Mouse (Mus musculus): ENCODE results near the gene Patz1. TPM values are rescaled to one million over a fixed set of nuclear protein-coding genes. Genes with fewer than 3 reads are reported as not detected.

The Patz1 gene
- total RNA-seq (2021) = 10 to 100 TPM; 26.6 to 30.4 TPM
- long read RNA-seq, experiment 1, partial matches to known transcripts = 1 of 14 reads
- long read RNA-seq, experiment 1, other reads (novel, unspliced or antisense) = 4 of 14 reads
- long read RNA-seq, experiment 2, transcript Patz1-201 (4 exons, 3,118 nt) = major isoform, 6 of 11 reads
- long read RNA-seq, experiment 2, partial matches to known transcripts = 0 of 11 reads
- long read RNA-seq, experiment 2, other reads (novel, unspliced or antisense) = 1 of 11 reads

GRCm38 (mm10) chr11:3288521-3289301 is at the start of gene Patz1:
Gene Patz1, plus strand, starts transcription at chr11:3288874.
- intact Hi-C loops (cut with DNase I) = no loop called here

DNA sequence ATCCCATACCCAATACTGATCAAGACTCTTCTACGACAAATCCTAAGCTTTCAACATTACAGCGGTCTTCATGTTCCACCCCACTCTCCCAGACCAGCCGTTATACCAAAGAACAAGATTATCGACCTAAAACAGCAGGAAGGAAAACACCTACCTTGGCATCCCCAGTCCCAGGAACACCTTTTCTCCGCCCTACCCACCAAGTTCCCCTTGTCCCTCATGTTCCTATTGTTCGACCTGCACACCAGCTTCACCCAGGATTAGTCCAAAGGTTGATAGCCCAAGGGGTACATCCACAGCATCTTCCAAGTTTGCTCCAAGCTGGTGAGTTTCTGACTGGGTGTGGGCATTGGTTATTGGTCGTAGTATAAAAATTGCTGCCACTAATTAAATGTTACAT is 46.3 kb upstream of the Patz1 start:
- intact Hi-C loops (cut with DNase I) = no loop called here
- no peak for DNase-seq

More at GRCm38 (mm10) chr11:3288521-3289301, at the start of gene Patz1:
- peak in 1 of 2 experiments; percentile 38 for DNase-seq

DNA sequence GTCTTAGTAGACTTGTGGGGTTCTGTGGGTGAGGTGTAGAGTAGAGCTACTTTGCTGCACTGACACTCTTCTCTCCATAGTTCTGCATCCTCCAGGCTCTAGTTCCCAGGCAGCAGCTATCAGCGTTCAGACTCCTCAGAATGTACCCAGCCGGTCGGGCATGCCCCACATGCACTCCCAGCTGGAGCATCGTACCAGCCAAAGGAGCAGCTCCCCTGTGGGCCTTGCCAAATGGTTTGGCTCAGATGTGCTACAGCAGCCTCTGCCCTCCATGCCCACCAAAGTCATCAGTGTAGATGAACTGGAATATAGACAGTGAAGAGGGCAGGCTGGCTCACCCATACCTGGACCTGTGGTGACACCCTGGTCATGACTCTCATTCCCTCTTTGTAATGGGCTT is 44.9 kb upstream of the Patz1 start:
- intact Hi-C loops (cut with DNase I) = no loop called here
- no peak for DNase-seq

- DNase-seq = no peak
- intact Hi-C loops (cut with DNase I) = no loop called here
Observed at GRCm38 (mm10) chr11:3247387-3247786, 41.3 kb upstream of the Patz1 start.

GRCm38 (mm10) chr11:3259537-3259936 is 29.1 kb upstream of the Patz1 start:
- DNase-seq = no peak
- intact Hi-C loops (cut with DNase I) = no loop called here

DNA sequence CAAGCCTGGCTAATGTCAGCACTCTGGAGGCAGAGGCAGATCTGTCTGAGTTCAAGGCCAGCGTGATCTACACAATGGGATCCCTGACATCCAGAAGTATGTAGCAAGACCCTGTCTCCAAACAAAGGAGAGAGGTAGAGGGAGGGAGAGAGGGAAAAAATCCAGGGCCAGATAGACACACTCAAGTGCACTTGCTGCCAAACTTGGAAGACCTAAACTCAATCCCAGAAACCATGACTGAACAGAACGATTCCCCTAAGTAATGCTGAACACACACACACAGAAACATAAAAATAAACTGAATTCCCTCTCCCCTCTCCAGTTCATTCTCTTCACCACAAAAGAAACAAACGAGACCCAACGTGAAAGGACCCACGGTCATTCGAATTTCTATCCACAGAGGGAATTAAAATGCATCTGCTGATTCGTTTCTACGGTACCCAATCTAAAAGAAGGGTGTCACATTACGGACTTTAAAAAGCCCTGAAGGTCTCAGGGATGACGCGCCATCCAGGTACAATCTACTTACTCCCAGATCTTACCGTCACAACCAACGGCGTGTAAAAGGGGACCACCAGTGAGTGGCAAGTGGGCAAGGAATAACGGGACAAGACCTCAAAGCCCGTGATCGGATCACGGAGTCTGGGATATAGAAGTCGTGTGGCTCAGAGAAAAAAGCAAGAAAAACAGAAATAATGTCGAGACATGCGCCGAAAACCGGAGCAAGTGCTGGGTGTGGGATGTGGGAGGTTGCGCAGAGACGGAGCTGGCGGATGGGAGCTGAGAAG is 23.2 kb upstream of the Patz1 start:
- intact Hi-C loops (cut with DNase I) = loop anchor here (1.0 kb wide), 1 partner anchor 25 kb away; no protein-coding TSS in a partner anchor
- peak in 1 of 2 experiments; percentile 20 for DNase-seq

- DNase-seq = peak; percentile 96 to 97
- intact Hi-C loops (cut with DNase I) = loop anchor here (1.0 kb wide), 1 partner anchor 24 kb away; no protein-coding TSS in a partner anchor
Observed at GRCm38 (mm10) chr11:3266079-3266685, 22.5 kb upstream of the Patz1 start, which contains the start of gene Drg1. Gene Drg1, minus strand, starts transcription at chr11:3266415.

DNA sequence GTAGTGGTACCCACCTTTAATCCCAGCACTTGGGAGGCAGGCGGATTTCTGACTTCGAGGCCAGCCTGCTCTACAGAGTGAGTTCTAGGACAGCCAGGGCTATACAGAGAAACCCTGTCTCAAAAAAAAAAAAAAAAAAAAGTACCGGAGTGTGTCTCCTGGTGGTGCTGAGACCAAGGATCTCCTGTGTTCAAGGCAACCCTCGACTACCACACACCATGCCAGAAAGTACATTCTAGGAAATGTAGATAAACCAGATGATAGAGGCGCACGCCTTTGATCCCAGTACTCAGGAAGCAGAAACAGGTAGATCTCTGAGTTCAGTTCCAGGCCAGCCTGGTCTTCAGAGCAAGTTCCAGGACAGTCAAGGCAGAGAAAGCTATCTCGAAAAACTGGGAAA is 21.5 kb upstream of the Patz1 start:
- intact Hi-C loops (cut with DNase I) = no loop called here
- DNase-seq = no peak

DNA sequence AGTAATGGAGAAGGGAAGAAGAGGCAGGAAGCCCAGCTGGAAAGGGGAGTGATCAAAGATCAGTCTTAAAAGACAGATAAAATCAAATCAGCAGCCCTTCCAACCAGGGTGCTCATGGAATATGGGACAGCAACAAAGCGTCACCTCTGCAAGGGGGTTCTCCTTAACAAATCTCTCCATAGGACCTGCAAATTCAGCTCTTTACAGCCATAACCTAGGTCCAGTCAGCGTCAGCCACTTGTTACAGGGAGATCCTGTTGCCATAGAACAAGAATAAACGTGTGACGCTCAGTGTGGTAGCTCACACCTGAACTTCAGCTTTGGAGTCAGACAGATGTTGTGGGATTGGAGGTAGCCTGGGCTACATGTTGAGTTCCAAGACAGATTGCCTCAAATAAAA is 19.4 kb upstream of the Patz1 start:
- intact Hi-C loops (cut with DNase I) = no loop called here
- no peak for DNase-seq

GRCm38 (mm10) chr11:3278351-3278750 is 10.3 kb upstream of the Patz1 start:
- intact Hi-C loops (cut with DNase I) = no loop called here

DNA sequence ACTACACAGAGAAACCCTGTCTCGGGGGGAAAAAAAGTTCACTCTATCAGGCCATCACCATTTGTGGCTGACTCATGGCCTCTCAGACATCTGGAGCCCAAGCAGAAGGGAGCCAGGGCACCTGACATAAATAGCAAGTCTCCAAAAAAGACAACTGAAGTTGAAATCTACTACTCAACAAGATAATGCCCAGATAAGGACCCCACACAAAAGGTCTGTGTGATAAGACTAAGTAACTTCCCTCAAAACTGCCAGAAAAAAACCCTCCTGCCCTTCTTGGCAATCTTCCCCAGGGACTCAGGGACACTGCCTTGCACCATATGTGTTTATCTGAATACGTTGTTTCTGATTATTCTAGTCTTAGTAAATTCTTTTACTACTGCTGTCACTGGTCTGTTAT is 8.9 kb upstream of the Patz1 start:
- DNase-seq = no peak
- intact Hi-C loops (cut with DNase I) = no loop called here

More at GRCm38 (mm10) chr11:3278351-3278750, 10.3 kb upstream of the Patz1 start:
- DNase-seq = no peak

GRCm38 (mm10) chr11:3282887-3283286 is 5.8 kb upstream of the Patz1 start:
- DNase-seq = no peak

DNA sequence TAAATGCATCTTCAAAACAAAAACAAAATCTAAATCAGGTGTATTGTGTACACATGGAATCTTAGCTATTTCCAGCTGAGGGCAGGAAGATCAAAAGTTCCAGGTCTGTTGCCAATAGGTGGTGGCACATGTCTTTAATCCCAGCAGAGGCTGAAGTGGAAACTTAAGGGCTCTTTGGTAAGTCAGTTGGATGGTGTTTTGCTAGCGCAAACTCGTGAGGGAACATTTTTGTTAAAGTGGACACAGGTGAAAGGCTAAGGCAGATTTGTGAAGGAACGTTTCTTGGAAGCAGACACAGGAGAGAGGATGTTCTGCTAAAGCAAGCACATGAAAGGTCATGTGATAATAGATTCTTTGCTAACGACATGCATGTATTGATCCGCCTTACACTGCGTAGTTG is 5.0 kb upstream of the Patz1 start:
- intact Hi-C loops (cut with DNase I) = no loop called here
- no peak for DNase-seq

More at GRCm38 (mm10) chr11:3282887-3283286, 5.8 kb upstream of the Patz1 start:
- intact Hi-C loops (cut with DNase I) = no loop called here

- intact Hi-C loops (cut with DNase I) = no loop called here
- DNase-seq = no peak
Observed at GRCm38 (mm10) chr11:3285940-3286339, 2.7 kb upstream of the Patz1 start.

DNA sequence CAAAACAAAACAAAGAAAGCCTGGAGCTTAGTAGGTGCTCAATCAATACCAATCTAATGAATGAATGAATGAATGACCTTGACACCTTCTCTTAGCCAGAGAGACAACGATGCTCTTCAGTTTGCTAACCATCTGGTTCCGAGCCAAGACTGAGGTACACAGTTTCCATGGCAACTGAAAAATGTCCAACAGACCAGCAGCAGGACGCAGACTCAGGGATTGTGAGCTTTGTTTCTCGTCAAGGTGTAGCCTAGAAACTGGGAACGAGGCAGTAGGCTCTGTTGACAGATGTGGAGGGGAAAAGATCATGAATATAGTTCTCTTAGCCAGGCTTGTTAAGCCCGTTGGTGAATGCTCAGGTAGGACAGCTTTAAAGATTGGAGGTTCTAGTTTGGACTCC is 1.5 kb upstream of the Patz1 start:
- DNase-seq = no peak
- intact Hi-C loops (cut with DNase I) = no loop called here

GRCm38 (mm10) chr11:3287921-3288320 is 753 bp upstream of the Patz1 start:
- no peak for DNase-seq
- intact Hi-C loops (cut with DNase I) = no loop called here

GRCm38 (mm10) chr11:3289302-3289802 is 678 bp downstream of the Patz1 start:
- intact Hi-C loops (cut with DNase I) = no loop called here
- DNase-seq = peak; percentile 78 to 79

DNA sequence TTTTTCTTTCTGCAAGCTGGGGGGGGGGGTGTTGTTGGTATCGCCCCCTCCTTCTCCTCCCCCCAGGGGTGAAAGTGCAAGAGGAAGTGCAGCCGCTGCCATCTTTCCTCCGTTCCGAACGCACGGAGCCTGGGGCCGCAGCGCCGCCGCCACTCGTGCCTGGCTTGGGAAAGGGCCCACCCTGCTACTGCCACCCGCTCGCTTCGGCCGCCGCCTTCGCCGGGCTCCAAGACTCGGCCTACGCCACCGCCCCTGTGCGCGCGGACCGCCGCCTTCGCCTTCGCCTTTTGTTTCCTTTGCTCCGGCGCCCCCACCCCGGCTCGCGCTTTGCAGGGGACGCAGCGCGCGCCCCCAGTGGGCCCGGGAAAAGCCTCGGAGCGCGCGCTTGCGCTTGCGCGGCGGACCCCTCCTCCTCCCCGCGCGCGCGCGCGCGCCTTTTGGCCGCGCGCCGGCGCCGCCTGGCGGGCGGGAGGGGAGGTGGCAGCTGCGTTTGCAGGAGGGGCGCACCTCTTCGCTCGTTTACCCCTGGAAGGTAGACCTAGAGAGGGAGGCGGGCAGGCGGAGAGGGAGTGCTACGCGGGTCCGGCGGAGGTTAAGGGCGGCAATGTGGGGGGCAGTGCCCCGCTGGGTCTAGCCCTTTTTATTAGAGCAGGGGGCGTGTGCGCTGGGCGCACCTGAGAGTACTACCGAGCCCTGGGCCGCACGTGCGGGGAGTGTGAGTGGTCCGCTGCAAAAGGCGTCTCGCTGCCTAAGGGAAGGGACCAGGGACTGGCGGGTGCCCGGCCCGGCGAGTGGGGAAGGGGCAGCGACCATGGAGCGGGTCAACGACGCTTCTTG is 1.3 kb downstream of the Patz1 start:
- intact Hi-C loops (cut with DNase I) = loop anchor here (1.0 to 2.0 kb wide), 2 partner anchors 24 to 41 kb away; partner anchors contain the start of genes Drg1 and Pik3ip1
- peak; percentile 88 to 89 for DNase-seq

DNA sequence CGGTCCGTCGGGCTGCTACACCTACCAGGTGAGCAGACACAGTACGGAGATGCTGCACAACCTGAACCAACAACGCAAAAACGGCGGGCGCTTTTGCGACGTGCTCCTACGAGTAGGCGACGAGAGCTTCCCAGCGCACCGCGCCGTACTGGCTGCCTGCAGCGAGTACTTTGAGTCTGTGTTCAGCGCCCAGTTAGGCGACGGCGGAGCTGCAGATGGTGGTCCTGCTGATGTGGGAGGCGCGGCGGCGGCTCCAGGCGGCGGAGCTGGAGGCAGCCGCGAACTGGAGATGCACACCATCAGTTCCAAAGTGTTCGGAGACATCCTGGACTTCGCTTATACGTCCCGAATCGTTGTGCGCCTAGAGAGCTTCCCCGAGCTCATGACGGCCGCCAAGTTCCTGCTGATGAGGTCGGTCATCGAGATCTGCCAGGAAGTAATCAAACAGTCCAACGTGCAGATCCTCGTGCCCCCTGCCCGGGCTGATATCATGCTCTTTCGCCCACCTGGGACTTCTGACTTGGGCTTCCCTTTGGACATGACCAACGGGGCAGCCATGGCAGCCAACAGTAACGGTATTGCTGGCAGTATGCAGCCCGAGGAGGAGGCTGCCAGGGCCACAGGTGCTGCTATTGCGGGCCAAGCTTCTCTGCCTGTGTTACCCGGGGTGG is 2.1 kb downstream of the Patz1 start:
- peak; percentile 56 to 57 for DNase-seq
- intact Hi-C loops (cut with DNase I) = loop anchor here (1.0 to 2.0 kb wide), 2 partner anchors 24 to 40 kb away; partner anchors contain the start of genes Drg1 and Pik3ip1

Measured in heart, postnatal 14 days (tissue).